Mouse (Mus musculus): ENCODE measurements around the gene Lrrc4c.

Lrrc4c gene

DNA sequence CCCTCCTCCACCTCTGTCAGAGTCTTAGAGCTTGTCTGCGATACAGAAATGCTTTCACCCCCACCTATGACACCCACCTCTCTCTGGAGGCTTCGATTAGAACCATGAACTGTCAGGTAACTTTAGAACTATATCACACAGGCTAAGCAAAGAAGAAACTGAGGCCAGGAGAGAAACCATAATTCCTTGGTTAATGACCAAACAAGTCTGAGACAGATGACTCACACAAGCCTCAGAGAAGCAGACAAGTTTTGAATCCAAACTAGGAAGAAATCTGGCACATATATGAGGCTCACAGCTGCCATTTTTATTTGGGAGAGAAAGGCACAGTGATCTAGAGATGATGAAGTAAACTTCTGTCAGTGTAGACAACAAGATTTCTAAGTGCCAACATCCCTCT is 1151.4 kb downstream of the Lrrc4c start:
- no peak for DNase-seq (ENCODE audit: low spot score in 2 of 2)

DNA sequence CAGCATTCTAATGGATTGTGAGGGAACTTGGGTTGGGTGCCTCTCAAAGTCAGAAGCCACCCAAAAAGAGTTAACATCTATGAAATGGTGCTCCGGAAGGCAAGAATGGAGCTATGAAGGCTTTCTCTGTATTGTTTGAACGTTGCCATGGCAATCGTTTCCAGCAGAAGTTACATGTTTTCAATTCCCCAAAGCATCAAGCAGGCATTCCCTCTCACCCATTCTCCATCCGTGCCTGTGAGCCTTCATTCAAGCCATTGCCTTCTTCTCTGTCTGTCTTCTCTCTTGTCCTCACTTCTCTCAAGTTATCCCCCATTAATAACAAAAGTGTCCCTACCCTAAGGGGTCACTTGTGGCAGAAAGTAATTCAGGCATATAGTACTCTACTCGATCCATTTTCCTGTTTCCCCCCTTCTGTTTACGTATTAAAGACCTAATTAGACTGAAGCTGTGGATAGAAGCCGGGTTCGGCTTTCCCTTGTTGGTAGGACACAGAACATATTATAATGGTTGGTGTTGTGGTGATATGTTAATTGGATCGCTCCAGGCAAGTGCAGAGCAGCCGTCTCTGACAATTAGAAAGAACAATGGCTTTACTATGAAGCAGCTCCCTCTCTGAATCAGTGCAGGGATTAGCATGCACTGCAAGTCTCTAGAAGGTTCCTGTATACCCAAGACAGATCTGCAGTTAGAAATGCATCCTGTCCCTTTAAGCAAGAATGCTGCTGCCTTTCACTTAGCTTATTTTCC is 1160.4 kb downstream of the Lrrc4c start:
- DNase-seq (ENCODE audit: low spot score in 2 of 2): peak in 1 of 2 experiments; percentile 44

DNA sequence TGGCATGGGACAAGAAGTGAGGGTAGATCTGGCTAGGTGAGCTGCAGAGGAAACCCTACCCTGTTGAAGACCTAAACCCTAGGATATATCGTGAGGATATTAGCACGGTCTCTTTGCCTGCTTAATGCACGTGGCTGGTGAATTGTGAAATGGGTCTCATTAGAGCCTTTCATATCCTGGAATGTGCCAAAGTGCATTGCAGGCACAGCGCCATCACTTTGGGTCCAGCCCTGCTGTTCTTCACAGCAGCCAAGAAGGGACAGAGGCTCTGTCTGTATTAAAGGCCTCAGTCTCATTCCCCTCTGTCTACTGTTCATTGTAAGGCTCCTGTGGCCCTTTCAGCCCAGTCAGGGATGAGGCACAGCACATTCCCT is 1160.9 kb downstream of the Lrrc4c start:
- DNase-seq (ENCODE audit: low spot score in 2 of 2): peak in 1 of 2 experiments; percentile 62

- no peak for DNase-seq (ENCODE audit: low spot score in 2 of 2)
Measured at GRCm38 (mm10) chr2:97484990-97485389, 1167.0 kb downstream of the Lrrc4c start.

DNA sequence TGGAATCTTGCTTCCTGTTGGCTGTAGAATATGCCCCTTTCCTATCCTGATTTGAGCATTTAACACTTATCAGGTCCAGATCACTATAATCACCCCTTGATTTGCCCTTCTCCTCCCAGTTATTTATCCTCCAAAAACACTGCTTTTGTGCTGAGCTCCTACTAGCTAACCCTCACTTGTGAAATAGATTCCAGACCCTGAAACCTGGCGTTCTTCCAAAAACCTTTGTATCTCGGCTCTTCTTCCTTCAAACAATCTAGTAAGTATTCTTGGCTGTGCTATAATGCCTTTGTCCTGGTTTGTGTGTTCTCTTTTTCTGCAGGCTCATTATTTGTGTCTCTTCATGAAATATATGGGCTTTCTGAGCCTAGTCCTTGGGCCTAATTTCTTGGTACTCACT is 1167.6 kb downstream of the Lrrc4c start:
- DNase-seq (ENCODE audit: low spot score in 2 of 2): no peak

GRCm38 (mm10) chr2:97487567-97487966 is 1169.6 kb downstream of the Lrrc4c start:
- DNase-seq (ENCODE audit: low spot score in 2 of 2): no peak

- DNase-seq (ENCODE audit: low spot score in 2 of 2): no peak
Measured at GRCm38 (mm10) chr2:97497069-97497468, 1179.1 kb downstream of the Lrrc4c start.

DNA sequence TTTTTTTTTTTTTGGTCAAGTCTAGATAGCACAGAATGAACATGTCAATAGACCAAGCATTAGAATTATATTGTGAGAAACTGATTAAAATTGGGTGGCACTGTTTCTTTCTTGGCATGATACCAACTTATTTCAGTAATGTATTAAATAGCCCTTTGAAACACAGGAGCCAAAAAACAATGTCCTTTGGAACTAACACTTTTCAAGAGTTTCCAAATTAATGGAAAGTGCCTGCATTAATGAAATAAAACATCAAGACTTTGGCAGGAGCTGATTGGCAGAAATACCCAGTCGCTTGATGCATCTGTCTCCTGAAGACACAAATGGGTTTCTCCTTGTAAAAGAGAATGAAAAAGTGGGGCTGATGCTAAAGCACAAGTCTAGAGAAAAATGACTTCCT is 1184.5 kb downstream of the Lrrc4c start:
- DNase-seq (ENCODE audit: low spot score in 2 of 2): no peak

DNA sequence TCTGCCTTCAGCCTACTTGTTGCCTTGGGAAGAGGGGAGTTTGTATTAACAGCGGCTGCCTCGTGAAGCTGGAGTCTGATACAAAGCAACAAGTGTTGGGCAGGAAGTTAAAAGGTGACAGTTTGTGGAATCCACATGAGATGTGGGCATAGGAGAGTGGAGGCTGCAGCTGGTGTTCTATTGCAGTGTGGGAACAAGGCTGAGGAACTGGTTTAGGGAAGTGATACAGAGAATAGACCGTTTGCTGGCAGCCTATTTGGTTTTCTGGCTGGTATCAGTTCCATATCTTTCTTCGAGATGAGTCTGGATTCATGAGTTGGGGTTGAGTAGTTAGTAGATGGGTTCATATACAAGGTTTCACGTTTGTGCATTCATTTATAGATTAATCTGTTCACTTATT is 1186.9 kb downstream of the Lrrc4c start:
- DNase-seq (ENCODE audit: low spot score in 2 of 2): no peak

GRCm38 (mm10) chr2:97524256-97524922 is 1206.4 kb downstream of the Lrrc4c start:
- no peak for DNase-seq (ENCODE audit: low spot score in 2 of 2)

GRCm38 (mm10) chr2:97525107-97525506 is 1207.1 kb downstream of the Lrrc4c start:
- no peak for DNase-seq (ENCODE audit: low spot score in 2 of 2)

DNA sequence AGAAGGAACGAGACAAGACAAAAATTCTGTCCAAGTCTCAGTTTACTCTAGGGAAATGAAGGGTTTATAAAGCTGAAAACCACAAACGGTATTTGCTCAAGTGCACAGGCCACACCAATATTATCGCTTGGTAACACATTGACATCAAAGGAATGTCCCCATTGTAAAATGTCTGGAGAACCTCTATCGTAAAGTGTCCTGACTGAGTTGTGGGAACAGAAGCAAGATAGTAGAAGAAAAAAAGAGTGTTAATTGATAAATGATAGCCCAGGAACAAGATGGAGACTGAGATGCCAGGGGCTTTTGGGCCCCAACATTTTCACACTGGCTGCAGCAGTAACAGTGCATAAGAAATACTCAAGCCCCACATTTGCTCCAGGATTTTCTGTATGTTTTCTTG is 1212.7 kb downstream of the Lrrc4c start:
- DNase-seq (ENCODE audit: low spot score in 2 of 2): no peak

GRCm38 (mm10) chr2:97543691-97544672 is 1226.0 kb downstream of the Lrrc4c start:
- peak in 1 of 2 experiments; percentile 10 for DNase-seq (ENCODE audit: low spot score in 2 of 2)

DNA sequence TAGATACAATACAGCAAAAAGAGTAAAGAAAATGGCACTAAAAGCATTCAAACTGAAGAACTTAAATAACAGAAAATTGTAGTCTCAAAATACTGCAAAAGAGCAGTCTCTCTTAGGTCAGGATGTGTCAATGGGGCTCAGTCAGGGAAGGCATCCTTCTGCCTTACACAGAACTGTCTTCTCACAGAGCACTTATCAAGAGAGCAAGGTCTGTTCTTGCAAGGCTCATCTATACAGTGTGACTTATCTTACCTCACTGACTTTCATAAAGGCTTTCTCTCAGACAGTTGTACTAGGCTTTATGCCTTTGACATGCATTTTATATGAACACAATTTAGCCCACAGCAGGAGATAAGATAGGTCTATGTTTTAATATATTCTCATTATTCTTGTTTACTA is 1226.7 kb downstream of the Lrrc4c start:
- no peak for DNase-seq (ENCODE audit: low spot score in 2 of 2)

- no peak for DNase-seq (ENCODE audit: low spot score in 2 of 2)
Measured at GRCm38 (mm10) chr2:97545946-97546345, 1228.0 kb downstream of the Lrrc4c start.

DNA sequence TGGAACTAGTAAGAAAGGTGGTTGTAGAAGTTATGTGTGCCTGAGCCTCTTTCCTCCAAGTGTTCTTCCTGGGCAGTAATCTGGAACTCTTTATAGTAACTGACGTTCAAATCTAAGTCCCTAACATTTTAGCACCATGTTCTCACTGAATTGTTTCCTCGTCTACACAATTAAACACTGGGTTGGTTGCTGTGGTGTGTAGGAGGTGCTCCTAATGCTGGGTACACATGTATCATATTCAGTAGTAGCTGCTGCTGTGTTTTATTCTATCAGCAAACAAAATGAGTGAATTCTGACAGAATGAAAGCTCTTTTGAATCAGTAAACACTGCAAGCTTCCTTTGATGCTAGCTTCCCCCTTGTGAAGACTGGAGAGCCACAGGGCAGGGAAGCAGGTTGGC is 1246.5 kb downstream of the Lrrc4c start:
- DNase-seq (ENCODE audit: low spot score in 2 of 2): no peak

GRCm38 (mm10) chr2:97568954-97569353 is 1251.0 kb downstream of the Lrrc4c start:
- DNase-seq (ENCODE audit: low spot score in 2 of 2): no peak

GRCm38 (mm10) chr2:97574921-97575320 is 1257.0 kb downstream of the Lrrc4c start:
- no peak for DNase-seq (ENCODE audit: low spot score in 2 of 2)

DNA sequence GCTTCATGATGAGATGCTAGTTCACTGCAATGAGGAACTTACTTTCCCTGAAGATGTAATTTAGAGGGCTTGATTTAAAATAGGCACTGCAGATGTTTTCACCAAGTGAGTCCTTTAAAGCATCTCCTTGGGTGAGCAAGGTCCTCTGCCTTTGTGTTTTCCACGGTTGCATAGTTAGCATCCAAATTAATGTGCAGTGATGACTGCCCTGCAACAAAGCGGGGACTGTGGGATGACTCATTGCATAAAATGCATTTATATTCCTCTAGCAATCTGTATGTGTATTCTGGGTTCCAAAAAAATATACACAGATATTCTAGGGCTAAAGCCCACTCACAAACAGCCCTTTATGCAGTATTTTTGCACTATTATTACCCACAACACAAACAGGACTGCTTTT is 1263.2 kb downstream of the Lrrc4c start:
- peak; percentile 27 to 40 for DNase-seq (ENCODE audit: low spot score in 2 of 2)

DNA sequence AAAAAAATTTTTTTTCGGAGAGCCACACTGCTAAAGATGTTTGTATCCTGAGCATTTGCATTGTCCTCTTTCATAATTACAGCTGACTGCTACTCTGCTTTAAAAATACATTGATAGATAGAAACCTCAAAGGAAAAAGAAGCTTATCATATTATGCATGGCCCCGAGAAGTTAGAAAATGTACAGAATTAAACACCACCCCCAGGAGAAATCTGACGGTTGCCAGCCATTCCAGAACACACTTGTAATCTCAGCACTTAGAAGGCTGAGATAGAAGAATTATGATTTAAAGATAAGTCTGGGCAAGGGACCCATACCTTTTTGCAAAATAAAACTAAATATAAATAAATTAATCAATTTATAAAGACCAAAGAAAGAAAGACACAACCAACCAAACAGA is 1268.4 kb downstream of the Lrrc4c start:
- no peak for DNase-seq (ENCODE audit: low spot score in 2 of 2)

DNA sequence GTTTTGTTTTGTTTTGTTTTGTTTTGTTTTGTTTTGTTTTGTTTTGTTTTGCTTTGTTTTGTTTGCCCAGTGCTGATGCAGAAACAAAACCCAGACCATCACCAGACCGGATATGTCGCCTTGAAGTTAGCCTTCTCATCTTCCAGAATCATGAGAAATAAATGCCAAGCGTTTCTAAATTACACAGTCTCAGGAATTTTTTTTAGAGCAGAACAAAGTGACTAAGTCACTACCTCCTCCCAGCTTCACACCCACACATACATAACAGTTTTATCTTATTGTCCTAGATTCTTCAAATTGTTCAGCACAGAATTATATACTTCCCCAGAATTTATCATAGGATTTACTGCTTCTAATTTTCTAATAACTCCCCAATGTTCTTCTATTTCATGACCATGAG is 1272.6 kb downstream of the Lrrc4c start:
- DNase-seq (ENCODE audit: low spot score in 2 of 2): peak in 1 of 2 experiments; percentile 32

DNA sequence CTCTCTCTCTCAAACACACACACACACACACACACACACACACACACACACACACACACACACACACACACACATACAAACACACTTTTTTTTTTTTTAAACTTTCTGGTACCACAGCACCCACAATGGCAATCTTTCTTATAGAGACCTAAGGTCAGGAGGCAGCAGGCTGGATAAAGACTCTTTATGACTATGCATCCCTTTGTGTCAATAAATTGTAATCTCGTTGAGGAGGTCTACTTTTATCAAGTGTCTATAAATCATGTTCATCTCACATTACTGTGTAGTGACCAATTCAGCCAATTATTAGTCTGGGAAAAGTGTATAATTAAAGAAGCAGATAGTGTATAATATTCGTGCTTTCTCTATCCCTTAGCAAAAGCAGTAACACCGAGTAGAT is 1286.2 kb downstream of the Lrrc4c start:
- DNase-seq (ENCODE audit: low spot score in 2 of 2): no peak
